Mouse (Mus musculus): ENCODE results near the gene Sycn.
"Not testable (repeated sequence)": the region's sequence is repeated elsewhere in the genome, so short reads cannot be mapped to it uniquely, and the experiment has no call there.

Sycn gene

GRCm38 (mm10) chr7:28540526-28540925 lies at the start of gene Sycn:
Sycn (plus strand) TSS chr7:28540885.
- DNase-seq (ENCODE audit: low spot score in 2 of 2): no peak

- DNase-seq (ENCODE audit: low spot score in 2 of 2): no peak
These were observed 49.8 kb upstream of the Sycn start for GRCm38 (mm10) chr7:28490903-28491302.

GRCm38 (mm10) chr7:28492310-28492709 lies 48.4 kb upstream of the Sycn start:
- DNase-seq (ENCODE audit: low spot score in 2 of 2): no peak

- DNase-seq (ENCODE audit: low spot score in 2 of 2): no peak
These were observed 45.3 kb upstream of the Sycn start for GRCm38 (mm10) chr7:28495426-28495825.

GRCm38 (mm10) chr7:28505585-28505984 lies 35.1 kb upstream of the Sycn start:
- no peak for DNase-seq (ENCODE audit: low spot score in 2 of 2)

GRCm38 (mm10) chr7:28509121-28509520 lies 31.6 kb upstream of the Sycn start:
- DNase-seq (ENCODE audit: low spot score in 2 of 2): not testable (repeated sequence)

- DNase-seq (ENCODE audit: low spot score in 2 of 2): not testable (repeated sequence)
These were observed 30.2 kb upstream of the Sycn start, which contains the start of gene Ifnl2 for GRCm38 (mm10) chr7:28510405-28510974. Ifnl2 (minus strand) TSS chr7:28510455.

GRCm38 (mm10) chr7:28511441-28511840 lies 29.2 kb upstream of the Sycn start:
- no peak for DNase-seq (ENCODE audit: low spot score in 2 of 2)

- DNase-seq (ENCODE audit: low spot score in 2 of 2): not testable (repeated sequence)
These were observed 18.1 kb upstream of the Sycn start, which contains the start of gene Ifnl3 for GRCm38 (mm10) chr7:28522536-28522935. Ifnl3 (plus strand) TSS chr7:28522836.

GRCm38 (mm10) chr7:28527922-28528719 lies 12.6 kb upstream of the Sycn start:
- peak; percentile 62 to 79 for DNase-seq (ENCODE audit: low spot score in 2 of 2)

GRCm38 (mm10) chr7:28532005-28532404 lies 8.7 kb upstream of the Sycn start:
- no peak for DNase-seq (ENCODE audit: low spot score in 2 of 2)

- not testable (repeated sequence) for DNase-seq (ENCODE audit: low spot score in 2 of 2)
These were observed 1.8 kb upstream of the Sycn start for GRCm38 (mm10) chr7:28538886-28539285.

- no peak for DNase-seq (ENCODE audit: low spot score in 2 of 2)
These were observed 3.4 kb downstream of the Sycn start for GRCm38 (mm10) chr7:28544051-28544601.

- no peak for DNase-seq (ENCODE audit: low spot score in 2 of 2)
These were observed 4.6 kb downstream of the Sycn start for GRCm38 (mm10) chr7:28545048-28545890.

GRCm38 (mm10) chr7:28545891-28546210 lies 5.2 kb downstream of the Sycn start:
- DNase-seq (ENCODE audit: low spot score in 2 of 2): no peak

- no peak for DNase-seq (ENCODE audit: low spot score in 2 of 2)
These were observed 6.0 kb downstream of the Sycn start for GRCm38 (mm10) chr7:28546649-28547048.

GRCm38 (mm10) chr7:28547154-28547553 lies 6.5 kb downstream of the Sycn start, which contains the start of gene Nccrp1:
Nccrp1 (minus strand) TSS chr7:28547254.
- DNase-seq (ENCODE audit: low spot score in 2 of 2): no peak

GRCm38 (mm10) chr7:28547628-28548027 lies 6.9 kb downstream of the Sycn start:
- DNase-seq (ENCODE audit: low spot score in 2 of 2): no peak

GRCm38 (mm10) chr7:28553076-28553475 lies 12.4 kb downstream of the Sycn start:
- DNase-seq (ENCODE audit: low spot score in 2 of 2): peak in 1 of 2 experiments; percentile 73

GRCm38 (mm10) chr7:28555939-28556535 lies 15.4 kb downstream of the Sycn start:
- no peak for DNase-seq (ENCODE audit: low spot score in 2 of 2)

- no peak for DNase-seq (ENCODE audit: low spot score in 2 of 2)
These were observed 16.4 kb downstream of the Sycn start for GRCm38 (mm10) chr7:28557069-28557468.
